Comparison of ENCODE assay signal across 29 mouse cellular contexts in the genomic region with DNA sequence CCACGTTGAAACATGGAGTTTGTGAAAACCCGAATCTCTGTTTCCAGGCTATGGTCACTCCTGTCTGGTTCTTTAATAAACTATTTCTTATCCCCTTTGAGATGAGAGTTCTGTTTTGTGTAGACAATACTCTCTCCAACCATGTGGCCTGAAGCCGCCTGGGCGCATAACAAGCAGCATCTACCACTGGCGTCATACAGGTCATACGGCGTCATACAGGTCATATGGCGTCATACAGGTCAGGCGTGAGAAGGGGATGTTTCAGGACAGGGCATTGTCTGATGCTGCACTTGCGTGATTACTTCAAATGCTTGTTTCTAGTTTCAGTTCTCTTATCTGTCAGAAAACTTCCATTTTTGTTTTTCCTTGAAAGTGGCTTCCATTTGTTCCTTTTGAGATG. TPM values are rescaled to one million over a fixed set of nuclear protein-coding genes. Genes with fewer than 3 reads are reported as not detected.
DNase-seq lines count a peak whose midpoint lies in the region; ATAC-seq and TF ChIP-seq lines count a peak whose summit lies in the region.
"Had no signal": no experiment of that assay in that cellular context is flagged by ENCODE, and none has a peak within 500 bp of the region (broad histone marks: within the 10 kb centered on the region; RNA-seq: fewer than 3 reads in every experiment).

No protein-coding gene starts in this region.

- DNase-seq in testis, postnatal 10 days (ENCODE audit: low spot score): peak; percentile 19
- DNase-seq in testis, postnatal 14 days (ENCODE audit: low spot score): no peak
- DNase-seq in midbrain, postnatal 0 days (ENCODE audit: low spot score): no peak
- DNase-seq in forebrain, postnatal 0 days: no peak
- DNase-seq: adrenal gland, adult 8-10 months; adrenal gland, postnatal 14 days; adrenal gland, postnatal 36 days; B cell, adult 2 months; cerebellum, adult 11 months; cerebellum, adult 18-20 months; cerebellum, adult 8-10 months; cerebellum, adult 9-11 months; cerebellum, postnatal 14 days; cerebellum, postnatal 36 days; embryo, embryonic 11 days had no signal

- no peak overlapping the region for H3K4me2 ChIP-seq in midbrain, postnatal 0 days (ENCODE audit: low read depth, low read length, poor library complexity, severe bottlenecking)
- no peak overlapping the region for H3K4me2 ChIP-seq in forebrain, postnatal 0 days (ENCODE audit: low read depth)
- H3K4me2 ChIP-seq: embryonic facial prominence, embryonic 13.5 days; embryonic facial prominence, embryonic 15.5 days; forebrain, embryonic 12.5 days had no signal

- H3K4me3 ChIP-seq in midbrain, postnatal 0 days (ENCODE audit: low read depth, low read length): no peak overlapping the region
- no peak overlapping the region for H3K4me3 ChIP-seq in forebrain, postnatal 0 days (ENCODE audit: low read depth, low read length)
- H3K4me3 ChIP-seq: embryonic facial prominence, embryonic 13.5 days; embryonic facial prominence, embryonic 15.5 days; erythroblast, embryonic 14.5 days; forebrain, embryonic 10.5 days; forebrain, embryonic 12.5 days had no signal

- no peaks in the 10 kb centered on the region for H3K9me3 ChIP-seq in midbrain, postnatal 0 days (ENCODE audit: low read length)
- no peaks in the 10 kb centered on the region for H3K9me3 ChIP-seq in forebrain, postnatal 0 days (ENCODE audit: low read length)
- H3K9me3 ChIP-seq: embryonic facial prominence, embryonic 13.5 days; embryonic facial prominence, embryonic 15.5 days; forebrain, embryonic 10.5 days; forebrain, embryonic 12.5 days had no signal

- no peak overlapping the region for H3K27ac ChIP-seq in midbrain, postnatal 0 days (ENCODE audit: low read depth, low read length)
- H3K27ac ChIP-seq in forebrain, postnatal 0 days (ENCODE audit: low read depth, low read length): no peak overlapping the region
- H3K27ac ChIP-seq: embryonic facial prominence, embryonic 13.5 days; embryonic facial prominence, embryonic 15.5 days; forebrain, embryonic 10.5 days; forebrain, embryonic 12.5 days had no signal

- H3K9ac ChIP-seq in midbrain, postnatal 0 days (replicated peaks; ENCODE audit: low read length, poor library complexity, severe bottlenecking): no peak overlapping the region
- H3K9ac ChIP-seq in forebrain, postnatal 0 days: no peak overlapping the region
- H3K9ac ChIP-seq: embryonic facial prominence, embryonic 13.5 days; embryonic facial prominence, embryonic 15.5 days; forebrain, embryonic 12.5 days had no signal

- H3K27me3 ChIP-seq in midbrain, postnatal 0 days (ENCODE audit: insufficient read depth, low read length): peaks cover 4% of the 10 kb centered on the region; the same call in 1 of the 2 replicates
- 0 out of 2 replicates have a peak, but pooled peaks cover 3% of the 10 kb centered on the region for H3K27me3 ChIP-seq in forebrain, postnatal 0 days (ENCODE audit: insufficient read depth, low read length)

- peak; percentile 64 for ATAC-seq in granulocyte monocyte progenitor cell, adult 5-6 weeks (replicated peaks; ENCODE audit: poor library complexity, severe bottlenecking)
- ATAC-seq in megakaryocyte progenitor cell, adult 5-6 weeks (replicated peaks; ENCODE audit: poor library complexity): peak; percentile 33
- no peak for ATAC-seq in midbrain, postnatal 0 days (ENCODE audit: low FRiP score)
- ATAC-seq in forebrain, postnatal 0 days: no peak
- ATAC-seq: activated CD4-positive, CD25-positive, alpha-beta regulatory T cell, adult 4 months; CD4-positive, CD25-positive, alpha-beta regulatory T cell, adult 4 months; forebrain, embryonic 14.5 days; forebrain, embryonic 16.5 days; Patski had no signal

- WGBS in midbrain, postnatal 0 days: 92% methylated on average over 10 of the region's 10 CpGs
- 94% methylated on average over 10 of the region's 10 CpGs for WGBS in forebrain, postnatal 0 days

- TF ChIP-seq CTCF in midbrain, postnatal 0 days (IDR thresholded peaks at IDR 0.05): no peak
- no peak for TF ChIP-seq CTCF in forebrain, postnatal 0 days (IDR thresholded peaks at IDR 0.05; ENCODE audit: low read depth)

- H3K36me3 ChIP-seq in midbrain, postnatal 0 days (ENCODE audit: insufficient read depth, low read length): no peaks in the 10 kb centered on the region
- no peaks in the 10 kb centered on the region for H3K36me3 ChIP-seq in forebrain, postnatal 0 days (ENCODE audit: insufficient read depth)
- H3K36me3 ChIP-seq: embryonic facial prominence, embryonic 13.5 days; embryonic facial prominence, embryonic 15.5 days; forebrain, embryonic 10.5 days; forebrain, embryonic 12.5 days; G1E had no signal

- 0 out of 2 replicates have a peak, but pooled peaks cover 3% of the 10 kb centered on the region for H3K4me1 ChIP-seq in midbrain, postnatal 0 days (ENCODE audit: insufficient read depth, low read length)
- H3K4me1 ChIP-seq in forebrain, postnatal 0 days (ENCODE audit: insufficient read depth): no peaks in the 10 kb centered on the region

RNA-seq across cellular contexts. Expression of a gene that starts 47.6 kb away (rescaled TPM):
- not detected in 2 replicates for total RNA-seq in granulocyte monocyte progenitor cell, adult 5-6 weeks (2014; fragmentation: Nextera tagmentation)
- not detected in 2 replicates for total RNA-seq in granulocyte monocyte progenitor cell, adult 5-6 weeks (2017)
- 0.10 TPM in 1 of 2 replicates, not detected in the other for total RNA-seq in megakaryocyte progenitor cell, adult 5-6 weeks (2015)
- 0.10 TPM in 1 of 2 replicates, not detected in the other for total RNA-seq in megakaryocyte progenitor cell, adult 5-6 weeks (2017)
- 0.49 TPM in 1 of 2 replicates, not detected in the other for total RNA-seq in midbrain, postnatal 0 days (2014; rRNA removed)
- polyA plus RNA-seq in midbrain, postnatal 0 days (2015; fragmentation: Nextera tagmentation; extraction: Ambion mirVana): 0.44 and 0.63 TPM in 2 replicates
- total RNA-seq in forebrain, postnatal 0 days (2014; rRNA removed): 1.0 and 1.8 TPM in 2 replicates
- polyA plus RNA-seq in forebrain, postnatal 0 days (2015; fragmentation: Nextera tagmentation; extraction: Ambion mirVana): 1.0 and 1.2 TPM in 2 replicates
- total RNA-seq: adrenal gland, postnatal 14 days; CH12.LX had no signal
- polyA plus RNA-seq: erythroblast, embryonic 14.5 days; G1E had no signal

Comparison
In these comparisons a context has a peak if more than half of its experiments do, and no peak if none do; other contexts are left out.
1. ATAC-seq: peak in granulocyte monocyte progenitor cell, adult 5-6 weeks (single experiment) and megakaryocyte progenitor cell, adult 5-6 weeks (single experiment); none in midbrain, postnatal 0 days (single experiment) and forebrain, postnatal 0 days (single experiment).